Mouse (Mus musculus): Measurements from ENCODE around the gene Nell1.

DNA sequence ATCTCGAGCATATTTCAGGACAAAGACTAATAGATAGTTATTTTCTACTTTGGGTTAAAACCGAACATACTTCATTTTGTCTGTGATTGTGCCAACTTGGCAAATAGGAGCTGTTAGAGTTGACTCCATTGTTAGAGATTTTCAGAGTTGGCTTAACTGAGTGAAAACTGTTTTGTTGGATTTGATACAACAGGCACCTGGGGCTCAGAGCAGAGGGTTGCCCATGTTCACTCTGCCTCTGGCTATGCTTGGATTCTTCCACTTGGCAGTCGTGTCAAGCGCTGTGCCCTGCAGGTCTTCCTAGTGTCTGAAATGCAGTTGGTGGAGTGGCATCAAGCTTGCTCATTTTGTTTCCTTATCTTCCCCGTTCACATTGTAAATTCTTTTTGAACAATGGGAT lies 363.6 kb downstream of the Nell1 start:
- TF ChIP-seq CTCF (IDR thresholded peaks at IDR 0.05; ENCODE audit: low read depth, low read length), result no peak
- TF ChIP-seq POLR2A (IDR thresholded peaks at IDR 0.05; ENCODE audit: extremely low read depth, insufficient read depth, low read length), result no peak

Data from liver, adult 2 months (tissue).